Mouse (Mus musculus) neural tube, embryonic 11.5 days (tissue): ENCODE measurements around the gene Olfr695. TPM values are rescaled to one million over a fixed set of nuclear protein-coding genes. Genes with fewer than 3 reads are reported as not detected.
"Not testable (repeated sequence)": the region's sequence is repeated elsewhere in the genome, so short reads cannot be mapped to it uniquely, and the experiment has no call there.

ENCODE experiments used
- ATAC-seq: fragments of 200-750 bp; cut with Nextera tagmentation; 2 replicates; pipeline ENCODE4 v1.8.0; 2017; ENCODE audit warnings: moderate number of reproducible peaks, mild to moderate bottlenecking, moderate TSS enrichment, moderate library complexity; ENCODE audit not compliant: insufficient read depth, low FRiP score, low TSS enrichment
- DNase-seq: peaks from one replicate; pipeline ENCODE4 v3.0.0-alpha.2; 2015; ENCODE audit warnings: low spot score
- H3K27ac ChIP-seq: fragments of 300-500 bp; sonication (generic); 2 replicates; pipeline ENCODE4 v1.5.1; 2014; ENCODE audit warnings: low read depth, mild to moderate bottlenecking, low read length
- H3K27me3 ChIP-seq: fragments of 300-500 bp; sonication (generic); 2 replicates; pipeline ENCODE4 v1.6.1; 2014; ENCODE audit warnings: mild to moderate bottlenecking, low read length, mixed read lengths; ENCODE audit not compliant: control insufficient read depth, insufficient read depth
- H3K36me3 ChIP-seq: fragments of 300-500 bp; sonication (generic); 2 replicates; pipeline ENCODE4 v1.6.1; 2014; ENCODE audit warnings: mild to moderate bottlenecking, low read length, moderate library complexity, mixed read lengths; ENCODE audit not compliant: control insufficient read depth, insufficient read depth
- H3K4me1 ChIP-seq: fragments of 300-500 bp; sonication (generic); 2 replicates; pipeline ENCODE4 v1.6.1; 2014; ENCODE audit warnings: low read length, mixed read lengths; ENCODE audit not compliant: control insufficient read depth, insufficient read depth
- H3K4me2 ChIP-seq: fragments of 300-500 bp; sonication (generic); 2 replicates; pipeline ENCODE4 v1.6.1; 2014; ENCODE audit warnings: low read depth, mild to moderate bottlenecking, moderate library complexity
- H3K4me3 ChIP-seq: fragments of 300-500 bp; sonication (generic); 2 replicates; pipeline ENCODE4 v1.5.1; 2014; ENCODE audit warnings: low read depth, low read length
- H3K9ac ChIP-seq: fragments of 300-500 bp; sonication (generic); 2 replicates; pipeline ENCODE4 v1.6.1; 2014; ENCODE audit warnings: mild to moderate bottlenecking, low read length
- H3K9me3 ChIP-seq: fragments of 300-500 bp; sonication (generic); 2 replicates; pipeline ENCODE4 v1.6.1; 2016; ENCODE audit warnings: low read length; ENCODE audit not compliant: control insufficient read depth
- WGBS: fragments of 180-500 bp; shearing (Covaris S2); extraction: QIAGEN DNeasy Blood & Tissue Kit; methylation state at CpG from one replicate; pipeline ENCODE4 v1.1.7; 2014; 5-methylcytosine and 5-hydroxymethylcytosine counted together
- polyA plus RNA-seq: library from polyadenylated mRNA; unstranded; fragments of >200 nt; fragmentation: Nextera tagmentation; extraction: Ambion mirVana; gene quantifications from 2 replicates; pipeline ENCODE4 v1.2.1, GENCODE M21; 2014

Gene Olfr695
- polyA plus RNA-seq, 1 experiment from 2014 or later = not detected

- Histone ChIP-seq H3K9me3 (no peaks in the 10 kb centered on the region), H3K9ac (no peak overlapping the region), H3K36me3 (no peaks in the 10 kb centered on the region), H3K4me1 (no peaks in the 10 kb centered on the region), H3K4me3 (no peak overlapping the region), H3K27me3 (no peaks in the 10 kb centered on the region), H3K27ac (no peak overlapping the region), H3K4me2 (no peak overlapping the region)
- WGBS = 92% methylated on average over 6 of the region's 6 CpGs
- DNase-seq (no peak), ATAC-seq (no peak)
Measured at GRCm38 (mm10) chr7:106711463-106711862, 4.7 kb downstream of the Olfr695 start.

- H3K4me2 ChIP-seq, ATAC-seq, H3K36me3 ChIP-seq, H3K27me3 ChIP-seq, H3K9me3 ChIP-seq, H3K4me3 ChIP-seq, H3K9ac ChIP-seq, DNase-seq, H3K27ac ChIP-seq, H3K4me1 ChIP-seq: not testable (repeated sequence)
- WGBS = 92% methylated on average over 10 of the region's 10 CpGs
Measured at GRCm38 (mm10) chr7:106707705-106708104, 8.5 kb downstream of the Olfr695 start.

GRCm38 (mm10) chr7:106696891-106697290 lies 19.3 kb downstream of the Olfr695 start:
- no peak for ATAC-seq
- Histone ChIP-seq H3K27ac (no peak overlapping the region), H3K9ac (no peak overlapping the region)

GRCm38 (mm10) chr7:106692976-106693375 lies 23.2 kb downstream of the Olfr695 start:
- WGBS = 97% methylated on average over 3 of the region's 3 CpGs
- Histone ChIP-seq H3K9ac (no peak overlapping the region), H3K4me3 (no peak overlapping the region), H3K36me3 (no peaks in the 10 kb centered on the region), H3K4me2 (no peak overlapping the region), H3K27me3 (no peaks in the 10 kb centered on the region), H3K4me1 (no peaks in the 10 kb centered on the region), H3K9me3 (no peaks in the 10 kb centered on the region), H3K27ac (no peak overlapping the region)
- ATAC-seq = no peak
- no peak for DNase-seq

More at GRCm38 (mm10) chr7:106696891-106697290, 19.3 kb downstream of the Olfr695 start:
- no peak for DNase-seq
- no peak overlapping the region for H3K4me2 ChIP-seq
- no peak overlapping the region for H3K4me3 ChIP-seq
- no peaks in the 10 kb centered on the region for H3K36me3 ChIP-seq
- H3K4me1 ChIP-seq = no peaks in the 10 kb centered on the region
- WGBS = 80% methylated on average over 1 of the region's 1 CpGs
- no peaks in the 10 kb centered on the region for H3K27me3 ChIP-seq
- H3K9me3 ChIP-seq = no peaks in the 10 kb centered on the region

GRCm38 (mm10) chr7:106691714-106692113 lies 24.5 kb downstream of the Olfr695 start, which contains the start of gene Olfr694:
TSS of gene Olfr694 (minus strand) at chr7:106691814.
- H3K27me3 ChIP-seq = no peaks in the 10 kb centered on the region
- H3K4me2 ChIP-seq = no peak within 1 kb of the TSS
- H3K4me1 ChIP-seq = no peaks in the 10 kb centered on the region
- no peaks in the 10 kb centered on the region for H3K9me3 ChIP-seq
- DNase-seq (no peak), ATAC-seq (no peak)
- H3K9ac ChIP-seq = no peak within 1 kb of the TSS
- no peak within 1 kb of the TSS for H3K4me3 ChIP-seq
- no peaks in the 10 kb centered on the region for H3K36me3 ChIP-seq
- 91% methylated on average over 1 of the region's 1 CpGs for WGBS
- no peak within 1 kb of the TSS for H3K27ac ChIP-seq

GRCm38 (mm10) chr7:106685382-106685781 lies 30.8 kb downstream of the Olfr695 start:
- no peaks in the 10 kb centered on the region for H3K4me1 ChIP-seq
- H3K27me3 ChIP-seq = no peaks in the 10 kb centered on the region
- no peak for ATAC-seq
- H3K9ac ChIP-seq = no peak overlapping the region
- no peak overlapping the region for H3K27ac ChIP-seq
- no peak for DNase-seq
- H3K4me3 ChIP-seq = no peak overlapping the region
- no peaks in the 10 kb centered on the region for H3K9me3 ChIP-seq
- 86% methylated on average over 2 of the region's 2 CpGs for WGBS
- H3K36me3 ChIP-seq = no peaks in the 10 kb centered on the region
- H3K4me2 ChIP-seq = no peak overlapping the region

- Histone ChIP-seq H3K36me3 (no peaks in the 10 kb centered on the region), H3K9ac (no peak within 1 kb of the TSS), H3K4me1 (no peaks in the 10 kb centered on the region), H3K27ac (no peak within 1 kb of the TSS), H3K4me3 (no peak within 1 kb of the TSS), H3K9me3 (no peaks in the 10 kb centered on the region), H3K4me2 (no peak within 1 kb of the TSS), H3K27me3 (no peaks in the 10 kb centered on the region)
- DNase-seq (no peak), ATAC-seq (no peak)
Measured at GRCm38 (mm10) chr7:106680484-106680883, 35.7 kb downstream of the Olfr695 start, which contains the start of gene Olfr693. TSS of gene Olfr693 (minus strand) at chr7:106680584.

Other genes with a start within 250 kb of the Olfr695 start
- not detected in 2 replicates for gene Olfr693, start 35.8 kb downstream of the Olfr695 start, polyA plus RNA-seq
- gene Olfr694, start 24.6 kb downstream of the Olfr695 start, polyA plus RNA-seq = not detected in 2 replicates
- gene Olfr697, start 26.0 kb upstream of the Olfr695 start, polyA plus RNA-seq = not detected in 2 replicates
- not detected in 2 replicates for gene Olfr698, start 39.0 kb upstream of the Olfr695 start, polyA plus RNA-seq
- not detected in 2 replicates for gene Olfr699, start 76.8 kb upstream of the Olfr695 start, polyA plus RNA-seq
- gene Olfr700, start 92.4 kb upstream of the Olfr695 start, polyA plus RNA-seq = not detected in 2 replicates
- not detected in 2 replicates for gene Olfr701, start 97.7 kb upstream of the Olfr695 start, polyA plus RNA-seq
- not detected in 2 replicates for gene Olfr702, start 117.5 kb upstream of the Olfr695 start, polyA plus RNA-seq
- gene Olfr703, start 127.0 kb upstream of the Olfr695 start, polyA plus RNA-seq = not detected in 2 replicates
- gene Olfr704, start 146.8 kb upstream of the Olfr695 start, polyA plus RNA-seq = not detected in 2 replicates
- gene Olfr705, start 160.5 kb upstream of the Olfr695 start, polyA plus RNA-seq = not detected in 2 replicates
- gene Olfr706, start 171.8 kb upstream of the Olfr695 start, polyA plus RNA-seq = not detected in 2 replicates
- gene Olfr707, start 184.8 kb upstream of the Olfr695 start, polyA plus RNA-seq = not detected in 2 replicates
- gene Olfr1532-ps1, start 191.6 kb upstream of the Olfr695 start, polyA plus RNA-seq = not detected in 2 replicates
- gene Olfr709-ps1, start 215.8 kb upstream of the Olfr695 start, polyA plus RNA-seq = not detected in 2 replicates
- gene Olfr710, start 231.9 kb upstream of the Olfr695 start, polyA plus RNA-seq = not detected in 2 replicates
- gene Olfr6, start 247.5 kb upstream of the Olfr695 start, polyA plus RNA-seq = not detected in 2 replicates